Mouse (Mus musculus) olfactory bulb, adult 2 months (tissue): ENCODE results near the gene Mab21l3. TPM values are rescaled to one million over a fixed set of nuclear protein-coding genes. Genes with fewer than 3 reads are reported as not detected.

Source experiments
- H3K27ac ChIP-seq: fragments of 200-500 bp; 2 replicates; pipeline ENCODE4 v1.5.1; 2012; ENCODE audit warnings: low read depth, low read length; ENCODE audit not compliant: insufficient read depth
- H3K4me1 ChIP-seq: fragments of 200-500 bp; 2 replicates; pipeline ENCODE4 v1.6.1; 2012; ENCODE audit warnings: low read length; ENCODE audit not compliant: control insufficient read depth, insufficient read depth
- H3K4me3 ChIP-seq: fragments of 200-500 bp; 2 replicates; pipeline ENCODE4 v1.5.1; 2012; ENCODE audit warnings: mild to moderate bottlenecking, low read depth, low read length, moderate library complexity; ENCODE audit not compliant: insufficient read depth
- CTCF ChIP-seq: fragments of 200-500 bp; IDR thresholded peaks from 2 replicates; pipeline ENCODE4 v1.5.1; 2012; ENCODE audit warnings: low read depth, mild to moderate bottlenecking, low read length, moderate library complexity; ENCODE audit not compliant: insufficient read depth
- POLR2A ChIP-seq: fragments of 200-500 bp; IDR thresholded peaks from 2 replicates; pipeline ENCODE4 v1.6.1; 2012; ENCODE audit warnings: mild to moderate bottlenecking, low read depth, low read length, moderate library complexity; ENCODE audit not compliant: insufficient read depth
- WGBS: fragments of 180-500 bp; shearing (Covaris S2); methylation state at CpG from one replicate; pipeline ENCODE4 v1.1.7; 2018; 5-methylcytosine and 5-hydroxymethylcytosine counted together
- polyA plus RNA-seq: library from polyadenylated mRNA; stranded (reverse); fragments of >200 nt; gene quantifications from 2 replicates; pipeline ENCODE4 v1.2.4, GENCODE M21; 2012; ENCODE audit warnings: low replicate concordance; ENCODE audit not compliant: missing spikeins, insufficient read depth, insufficient read length

Mab21l3 gene
- polyA plus RNA-seq, 1 experiment: not detected

DNA sequence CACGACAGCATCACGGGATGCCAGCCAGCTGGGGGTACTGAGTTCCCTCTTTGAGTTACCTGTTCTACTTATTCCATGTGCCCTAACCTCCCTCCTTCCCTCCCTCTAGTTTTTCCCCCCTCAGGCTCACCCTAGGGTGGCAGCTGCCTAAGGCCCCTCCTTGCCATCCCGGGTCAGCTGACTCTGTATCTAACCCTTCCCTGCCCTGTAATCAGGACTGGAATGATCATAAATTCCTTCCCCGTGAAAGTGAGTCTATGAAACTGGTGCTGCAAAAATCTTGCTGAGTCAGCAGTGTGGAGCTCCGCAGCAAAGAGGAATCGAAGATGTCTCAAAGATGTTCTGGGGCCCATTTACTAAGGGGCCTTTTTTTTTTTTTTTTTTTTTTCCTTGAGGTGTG lies 2.6 kb upstream of the Mab21l3 start:
- no peak overlapping the region for H3K4me3 ChIP-seq
- 87% methylated on average over 6 of the region's 6 CpGs for WGBS
- TF ChIP-seq POLR2A (no peak), CTCF (no peak)
- no peak overlapping the region for H3K27ac ChIP-seq
- no peaks in the 10 kb centered on the region for H3K4me1 ChIP-seq

DNA sequence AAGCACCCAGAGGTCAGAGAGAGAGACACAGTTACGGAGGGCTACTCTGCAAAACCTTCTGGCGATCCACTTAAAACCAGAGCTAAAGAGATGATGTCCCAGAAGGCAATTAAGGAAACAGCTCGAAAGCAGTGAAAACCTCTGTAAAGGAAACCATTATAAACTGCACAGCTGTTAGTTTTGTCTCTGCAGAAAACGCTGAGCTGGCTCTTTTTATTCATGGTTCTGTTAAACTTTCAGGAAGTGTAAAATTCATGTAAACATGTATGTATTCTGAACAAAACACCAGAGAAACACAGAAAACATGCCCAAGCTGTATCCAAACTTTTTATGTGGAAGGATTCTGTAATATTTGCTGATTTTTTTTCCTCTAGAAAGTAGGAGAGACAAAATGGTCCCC lies 2.7 kb downstream of the Mab21l3 start:
- H3K4me1 ChIP-seq: no peaks in the 10 kb centered on the region
- H3K4me3 ChIP-seq: no peak overlapping the region
- H3K27ac ChIP-seq: no peak overlapping the region
- WGBS: 75% methylated on average over 4 of the region's 4 CpGs
- TF ChIP-seq CTCF (no peak), POLR2A (no peak)

DNA sequence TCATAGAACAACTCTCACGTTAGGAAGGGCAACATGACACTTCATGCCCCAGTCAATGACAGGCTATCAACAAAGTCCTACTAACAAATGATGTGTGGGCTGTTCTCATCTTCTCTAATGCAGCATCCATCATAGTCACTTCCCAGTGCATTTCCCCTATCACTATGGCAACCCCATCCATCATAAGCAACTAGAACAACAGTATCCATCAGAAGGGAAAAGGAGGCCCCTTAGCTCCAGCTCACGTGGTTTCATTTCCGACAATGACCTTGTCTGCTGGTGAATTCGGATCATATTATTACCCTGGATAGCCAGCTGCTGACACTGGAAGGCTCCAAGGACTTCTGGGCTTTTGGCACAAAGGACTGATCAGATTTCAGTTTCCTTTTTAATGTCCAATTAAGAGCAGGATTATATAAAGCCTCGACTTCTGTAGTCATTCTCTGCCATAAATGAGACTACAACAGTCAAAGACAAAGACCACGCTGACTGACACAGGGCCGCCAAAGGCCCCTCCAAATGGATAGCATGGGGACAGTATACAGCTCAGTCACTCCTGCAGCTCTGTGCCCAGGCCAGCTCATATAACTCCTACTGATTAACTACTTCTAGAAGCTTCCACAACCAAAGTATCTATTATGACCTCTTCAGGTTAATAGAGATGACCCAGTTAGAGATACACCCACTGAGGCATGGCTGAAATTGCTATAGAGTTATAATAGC lies 6.2 kb downstream of the Mab21l3 start:
- 82% methylated on average over 7 of the region's 7 CpGs for WGBS
- Histone ChIP-seq H3K4me1 (no peaks in the 10 kb centered on the region), H3K27ac (no peak overlapping the region), H3K4me3 (no peak overlapping the region)
- TF ChIP-seq POLR2A (no peak), CTCF (no peak)

DNA sequence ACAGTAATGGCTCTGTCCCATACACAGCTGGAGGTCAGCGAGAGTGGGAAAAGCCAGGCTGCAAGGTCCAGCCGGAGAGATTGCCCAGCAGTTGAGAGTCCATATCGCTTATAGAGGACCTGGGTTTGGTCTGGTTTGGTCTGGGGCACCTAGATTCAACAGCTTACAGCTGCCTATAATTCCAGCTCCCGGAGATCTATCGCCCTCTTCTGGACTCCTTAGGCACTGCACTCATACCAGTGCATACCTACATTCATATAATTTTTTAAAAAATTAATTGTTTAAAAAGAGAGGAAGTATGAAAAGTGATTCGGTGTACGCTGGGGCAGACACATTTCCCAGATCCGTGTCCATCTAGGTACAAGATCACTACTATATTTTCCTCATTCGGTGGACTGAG lies 9.4 kb downstream of the Mab21l3 start:
- TF ChIP-seq POLR2A: no peak
- H3K4me3 ChIP-seq: no peak overlapping the region
- WGBS: 93% methylated on average over 9 of the region's 9 CpGs
- H3K4me1 ChIP-seq: peaks cover 5% of the 10 kb centered on the region; the same call in 1 of the 2 replicates
- no peak overlapping the region for H3K27ac ChIP-seq

DNA sequence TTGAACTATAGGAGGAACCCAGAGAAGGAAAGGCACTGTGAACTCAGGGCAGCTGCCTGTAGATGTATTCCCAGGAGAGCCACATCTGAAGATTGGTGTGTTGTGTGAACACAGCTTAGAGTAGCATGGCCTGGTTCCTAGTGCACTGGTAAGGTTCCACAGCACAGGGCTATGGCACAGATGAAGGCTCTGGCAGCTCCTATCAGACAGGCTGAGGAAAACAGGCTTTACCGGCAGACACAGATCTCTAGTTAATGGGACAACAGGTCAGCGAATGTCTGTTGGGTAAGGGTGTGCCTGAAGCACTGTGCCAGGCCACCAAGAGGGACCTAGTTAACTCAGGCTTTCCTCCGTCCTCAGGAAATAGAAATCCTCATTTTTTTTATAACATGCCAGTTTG lies 11.8 kb downstream of the Mab21l3 start:
- H3K4me3 ChIP-seq: no peak overlapping the region
- no peak for TF ChIP-seq CTCF
- WGBS: 92% methylated on average over 3 of the region's 3 CpGs
- peaks cover 5% of the 10 kb centered on the region; the same call in 1 of the 2 replicates for H3K4me1 ChIP-seq
- H3K27ac ChIP-seq: no peak overlapping the region

DNA sequence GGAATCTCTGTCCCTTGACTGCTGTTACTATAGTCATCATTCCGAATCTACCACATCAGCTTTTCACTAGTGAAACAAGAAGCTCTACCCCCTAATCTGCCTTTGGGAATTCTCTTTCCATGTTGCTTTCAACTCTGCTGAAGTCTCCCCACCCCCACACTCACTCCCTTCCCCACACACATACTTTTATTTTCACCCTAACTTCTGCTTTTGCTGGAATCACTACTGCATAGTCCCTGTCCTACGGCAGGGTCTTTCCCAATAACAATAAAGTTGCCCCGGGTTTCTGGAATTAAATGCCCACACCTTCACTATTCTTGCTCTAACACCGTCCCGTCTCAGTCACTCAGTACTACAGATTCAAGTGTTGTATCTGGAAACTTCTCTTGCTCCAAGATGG lies 12.2 kb downstream of the Mab21l3 start:
- Histone ChIP-seq H3K4me3 (no peak overlapping the region), H3K4me1 (peaks cover 9% of the 10 kb centered on the region; the same call in 1 of the 2 replicates), H3K27ac (no peak overlapping the region)
- 72% methylated on average over 5 of the region's 5 CpGs for WGBS
- TF ChIP-seq POLR2A (no peak), CTCF (no peak)

DNA sequence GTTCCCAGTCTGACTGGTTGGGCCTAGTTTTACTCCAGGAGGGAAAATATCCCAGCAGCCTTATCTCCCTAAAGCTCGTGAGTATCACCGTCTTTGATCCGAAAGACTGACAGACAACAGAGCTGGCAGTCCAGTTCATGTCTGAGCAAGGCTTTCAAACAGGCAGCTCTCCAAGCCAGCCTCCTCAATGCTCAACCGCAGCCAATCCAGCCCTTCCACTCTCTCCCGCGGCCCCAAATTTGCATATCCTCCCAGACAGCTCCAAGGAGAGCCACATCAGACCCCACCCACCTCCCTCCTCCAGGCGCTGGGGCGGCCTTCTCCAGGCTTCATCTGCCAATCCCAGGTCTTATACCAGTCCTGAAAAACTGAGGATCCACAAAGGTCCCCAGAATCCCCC lies 12.7 kb downstream of the Mab21l3 start:
- TF ChIP-seq POLR2A (no peak), CTCF (no peak)
- no peak overlapping the region for H3K4me3 ChIP-seq
- H3K4me1 ChIP-seq: peaks cover 10% of the 10 kb centered on the region; the same call in 1 of the 2 replicates
- no peak overlapping the region for H3K27ac ChIP-seq
- 12% methylated on average over 8 of the region's 8 CpGs for WGBS

DNA sequence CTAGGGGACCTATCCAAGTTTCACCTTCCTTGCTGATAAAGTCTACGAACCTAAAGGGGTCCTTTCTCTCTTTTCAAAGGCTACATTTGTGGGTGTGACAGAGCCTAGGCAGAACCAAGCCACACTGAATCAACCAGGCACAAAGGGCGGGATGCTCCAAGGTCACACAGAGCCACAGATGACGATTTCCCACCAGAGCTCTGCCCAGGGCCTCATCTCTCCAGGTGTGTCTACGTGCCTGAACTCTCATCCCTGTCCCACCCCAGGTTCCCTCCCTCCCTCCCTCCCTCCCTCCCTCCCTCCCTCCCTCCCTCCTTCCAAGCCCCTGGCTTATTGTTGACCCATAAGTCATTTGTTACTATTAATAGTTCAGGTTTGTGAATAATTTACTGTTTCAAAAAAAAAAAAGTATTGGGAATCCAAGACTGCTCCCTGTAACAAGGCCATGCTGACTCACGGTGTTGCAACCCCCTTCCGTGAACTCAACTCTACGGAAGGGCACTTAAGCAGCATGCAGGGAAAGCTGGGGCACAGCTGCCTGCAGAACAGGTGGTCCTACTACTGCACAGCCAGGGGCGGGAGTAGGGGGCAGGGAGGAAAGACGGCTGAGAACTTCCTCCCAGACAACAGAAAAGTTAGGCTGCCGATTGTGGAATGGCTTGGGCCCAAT lies 17.4 kb downstream of the Mab21l3 start:
- WGBS: 62% methylated on average over 10 of the region's 10 CpGs
- no peak overlapping the region for H3K4me3 ChIP-seq
- TF ChIP-seq POLR2A (no peak), CTCF (no peak)

DNA sequence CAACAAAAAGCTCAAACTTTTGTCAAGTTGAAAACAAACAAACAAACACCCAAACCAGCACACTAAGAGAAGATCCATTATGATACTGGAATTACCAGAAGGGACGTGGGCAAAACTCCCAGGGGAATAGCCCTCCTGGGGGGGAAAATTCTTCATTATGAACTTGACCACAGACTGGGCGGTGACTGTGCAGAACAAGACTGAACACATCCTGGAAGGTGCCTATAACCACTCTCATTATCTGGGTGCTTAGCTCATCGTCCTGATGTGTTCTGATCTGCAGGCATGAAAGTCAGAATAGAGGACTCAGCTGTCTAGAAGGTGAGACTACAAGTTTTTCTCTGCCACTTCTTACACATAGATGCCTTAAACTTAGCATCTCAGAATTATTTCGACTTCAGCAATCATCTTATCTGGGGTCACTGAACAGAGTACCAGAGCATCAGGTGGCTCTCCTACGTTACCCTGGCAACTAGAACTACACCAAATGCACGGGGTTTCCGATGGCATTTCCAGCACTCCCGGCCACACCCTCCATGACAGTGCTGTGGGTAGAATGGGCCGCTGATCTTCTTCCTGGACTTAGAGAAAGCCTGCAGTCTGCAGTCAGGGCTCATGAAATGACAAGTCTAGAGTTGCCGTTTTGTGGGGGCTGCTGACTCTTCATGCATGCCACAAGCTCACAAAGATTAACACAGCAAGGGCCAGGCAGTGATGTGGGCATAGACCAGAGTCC lies 18.7 kb downstream of the Mab21l3 start:
- Histone ChIP-seq H3K4me1 (peaks cover 5% of the 10 kb centered on the region; the same call in 1 of the 2 replicates), H3K27ac (no peak overlapping the region), H3K4me3 (no peak overlapping the region)
- no peak for TF ChIP-seq POLR2A
- TF ChIP-seq CTCF: no peak
- 83% methylated on average over 10 of the region's 10 CpGs for WGBS

More for the DNA sequence above, 17.4 kb downstream of the Mab21l3 start:
- no peak overlapping the region for H3K27ac ChIP-seq
- H3K4me1 ChIP-seq: peaks cover 10% of the 10 kb centered on the region; the same call in 1 of the 2 replicates
